Mouse (Mus musculus): Measurements from ENCODE around the gene Gm15093. TPM values are rescaled to one million over a fixed set of nuclear protein-coding genes. Genes with fewer than 3 reads are reported as not detected.

Gene Gm15093
- not detected for polyA plus RNA-seq (2014; fragmentation: Illumina TruSeq; extraction: RNeasy Lipid Tissue Mini Kit (QIAGEN cat#74804); ENCODE audit: low replicate concordance)

GRCm38 (mm10) chrX:149272077-149272476 lies at the start of gene Gm15093:
TSS of gene Gm15093 (plus strand) at chrX:149272377.

Other genes starting within 250 kb of the Gm15093 start
- gene Ott, start 198.1 kb upstream of the Gm15093 start, polyA plus RNA-seq (2014; fragmentation: Illumina TruSeq; extraction: RNeasy Lipid Tissue Mini Kit (QIAGEN cat#74804); ENCODE audit: low replicate concordance) = not detected
- gene Gm15085, start 175.2 kb downstream of the Gm15093 start, polyA plus RNA-seq (2014; fragmentation: Illumina TruSeq; extraction: RNeasy Lipid Tissue Mini Kit (QIAGEN cat#74804); ENCODE audit: low replicate concordance) = not detected

Measured in small intestine, adult 10 weeks (tissue).